Mouse (Mus musculus) ES-Bruce4 (cell line): Measurements from ENCODE around the gene Apoh.

Experiments
- CTCF ChIP-seq: IDR thresholded peaks from one replicate; pipeline ENCODE4 v1.8.1; 2011; ENCODE audit warnings: low read depth, low read length
- POLR2A ChIP-seq: IDR thresholded peaks from one replicate; pipeline ENCODE4 v1.8.1; 2011; ENCODE audit warnings: low read length; ENCODE audit not compliant: insufficient read depth

DNA sequence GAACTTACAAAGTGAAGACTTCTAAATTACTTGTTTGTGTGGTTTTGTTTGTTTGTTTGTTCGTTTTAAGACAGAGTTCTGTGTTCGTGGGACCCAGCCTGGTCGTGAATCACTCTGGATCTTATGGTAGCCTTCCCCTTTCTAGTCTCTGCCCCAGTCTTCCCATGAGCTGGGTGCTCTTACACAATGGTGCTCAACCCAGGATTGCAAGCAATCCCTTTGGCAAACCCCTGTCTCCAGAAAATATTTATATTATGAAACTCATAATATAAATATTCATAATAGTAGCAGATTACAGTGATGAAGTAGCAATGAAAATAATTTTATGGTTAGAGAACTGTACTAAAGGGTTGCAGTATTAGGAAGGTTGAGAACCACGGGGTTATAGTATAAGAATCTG, 12.9 kb downstream of the Apoh start:
- TF ChIP-seq CTCF (no peak), POLR2A (no peak)
